Mouse (Mus musculus) left cerebral cortex, postnatal 36 days (tissue): ENCODE measurements around the gene Raf1. TPM values are rescaled to one million over a fixed set of nuclear protein-coding genes. Genes with fewer than 3 reads are reported as not detected.

ENCODE experiments used
- DNase-seq, 2 experiments: peaks; one replicate each; pipeline ENCODE4 v3.0.0; 2021 to 2022; ENCODE audit warnings: low spot score in 2 of 2, mixed read lengths in 1 of 2
- intact Hi-C: fragments of 180-260 bp; cut with DNase I; formaldehyde crosslinking; loops from one replicate; pipeline ENCODE4 v1.15.1; 2025
- total RNA-seq, 2 experiments: library from RNA; stranded (reverse); gene quantifications; 2 replicates each; pipeline ENCODE4 v1.2.3; 2021

Raf1 gene
- 10 to 100 TPM; 90.3 to 90.7 TPM for total RNA-seq

DNA sequence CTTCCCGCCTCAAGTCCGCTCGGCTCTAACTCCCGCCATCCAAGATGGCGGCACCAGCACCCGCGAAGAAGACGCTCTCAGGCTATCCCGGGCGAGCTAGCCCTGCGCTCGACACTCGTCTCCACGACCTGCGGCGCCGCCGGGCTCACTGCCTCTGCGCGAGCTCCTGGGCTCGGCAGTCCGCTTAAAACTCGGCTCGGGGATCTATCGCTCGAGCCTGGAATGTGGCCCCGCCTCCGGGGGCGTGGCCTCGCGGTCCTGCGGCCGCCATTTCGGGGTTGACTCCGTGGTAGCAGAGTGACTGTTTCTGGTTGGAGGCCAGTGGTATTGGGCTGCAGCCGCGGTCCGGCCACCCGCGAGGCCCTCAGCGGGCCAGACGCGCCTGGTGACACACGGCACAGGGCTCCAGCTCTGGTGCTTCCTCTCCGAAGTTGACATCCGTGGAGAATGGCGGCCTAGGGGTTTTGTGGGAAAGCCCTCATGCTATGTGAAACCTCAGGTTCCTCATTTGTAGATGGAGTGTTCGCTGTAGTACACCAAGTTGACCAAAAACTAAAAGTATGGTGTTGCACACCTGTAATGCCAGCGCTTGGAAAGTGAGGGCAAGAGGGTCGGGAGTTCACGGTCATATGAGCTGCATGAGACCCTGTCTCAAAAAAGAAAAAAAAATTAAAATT, at the start of gene Raf1:
Raf1 (minus strand) TSS at position 184 of the 677 bp plus-strand sequence.
- DNase-seq: peak; percentile 99
- intact Hi-C loops: loop anchor here (5.0 kb wide), 2 partner anchors 74 to 131 kb away; partner anchors contain the start of genes Mkrn2 and Rpl32

DNA sequence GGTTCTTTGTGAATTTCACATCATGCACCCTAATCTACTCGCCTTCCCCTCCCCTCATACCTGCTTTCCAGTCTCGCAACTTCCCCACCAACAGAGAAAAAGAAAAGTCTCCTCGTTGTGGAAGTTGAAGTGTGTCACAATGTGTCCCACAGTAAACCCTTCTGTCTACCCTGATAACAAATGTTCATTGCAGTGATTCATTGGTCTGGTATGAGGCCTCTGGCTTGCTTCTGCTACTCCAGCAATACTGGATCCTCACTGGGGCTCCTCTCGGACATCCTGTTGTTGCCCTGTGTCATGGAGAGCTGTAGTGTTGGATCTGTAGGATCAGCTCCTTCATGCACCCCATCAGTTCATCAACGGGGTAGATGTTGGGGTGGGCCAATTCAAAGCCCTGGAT, 45.8 kb upstream of the Raf1 start:
- intact Hi-C loops: no loop called here
- DNase-seq: no peak

DNA sequence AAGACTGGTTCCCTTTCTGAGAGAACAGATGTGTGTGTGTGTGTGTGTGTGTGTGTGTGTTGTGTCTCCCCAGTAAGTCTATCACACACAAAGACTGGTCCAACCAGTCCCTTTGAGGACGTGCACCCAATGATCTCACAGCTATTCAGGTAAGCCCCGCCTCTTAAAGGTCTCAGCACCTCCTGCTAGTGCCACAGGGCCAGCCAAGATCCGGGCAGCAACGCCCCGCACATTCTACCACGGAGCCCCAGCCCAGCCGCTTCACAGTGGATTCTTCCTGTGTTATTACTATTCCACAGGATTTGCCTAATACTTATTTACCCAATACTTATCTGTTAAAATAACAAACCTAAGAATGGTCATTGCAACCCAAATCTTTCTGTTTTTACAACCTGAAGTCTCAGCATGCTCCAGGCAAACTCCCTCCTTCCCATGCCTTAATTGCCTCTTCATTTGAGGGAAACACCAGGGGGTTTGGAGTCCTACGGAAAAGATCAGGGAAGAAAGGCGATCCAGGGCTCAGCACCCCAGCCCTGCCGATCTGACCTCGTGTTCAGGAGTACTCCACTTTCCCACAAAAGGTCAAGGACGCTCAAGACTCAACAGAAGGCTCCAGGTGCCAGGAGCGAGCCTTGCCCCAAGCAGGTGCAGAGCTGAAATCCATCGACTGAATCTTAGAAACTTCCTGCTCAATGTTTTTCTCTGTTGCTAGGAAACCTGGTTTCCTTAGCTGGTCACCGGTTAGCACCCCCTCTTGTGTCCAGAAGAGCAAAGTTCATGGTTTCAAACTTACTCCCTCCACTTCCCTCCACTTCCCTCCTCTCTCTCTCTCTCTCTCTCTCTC, 41.5 kb upstream of the Raf1 start:
- intact Hi-C loops: no loop called here
- no peak for DNase-seq

DNA sequence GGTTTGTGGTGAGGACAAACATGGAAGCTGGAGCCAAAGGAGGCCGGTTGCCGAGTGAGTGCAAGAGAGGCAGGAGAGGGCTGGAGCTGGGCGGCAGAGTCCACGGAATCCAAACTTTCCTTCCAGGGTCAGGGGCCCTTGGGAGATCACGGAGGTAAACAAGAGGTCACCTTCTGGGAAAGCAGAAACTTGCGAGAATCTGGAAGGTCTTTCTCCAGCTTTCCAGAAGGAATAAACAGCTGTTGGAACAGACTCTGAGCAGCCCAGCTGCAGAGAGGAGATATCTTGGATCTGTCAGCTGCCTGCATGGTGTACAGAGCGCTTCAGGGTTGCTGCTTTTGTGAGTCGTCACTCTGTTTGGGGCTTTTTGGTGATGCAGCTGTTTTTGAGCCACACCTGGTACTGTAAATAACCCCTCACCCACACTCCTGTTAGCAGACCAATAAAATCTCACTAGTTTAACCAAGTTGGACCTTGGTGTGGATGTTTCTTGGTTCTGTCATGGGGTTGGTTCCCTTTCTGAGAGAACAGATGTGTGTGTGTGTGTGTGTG, 40.7 kb upstream of the Raf1 start:
- no peak for DNase-seq
- intact Hi-C loops: no loop called here

DNA sequence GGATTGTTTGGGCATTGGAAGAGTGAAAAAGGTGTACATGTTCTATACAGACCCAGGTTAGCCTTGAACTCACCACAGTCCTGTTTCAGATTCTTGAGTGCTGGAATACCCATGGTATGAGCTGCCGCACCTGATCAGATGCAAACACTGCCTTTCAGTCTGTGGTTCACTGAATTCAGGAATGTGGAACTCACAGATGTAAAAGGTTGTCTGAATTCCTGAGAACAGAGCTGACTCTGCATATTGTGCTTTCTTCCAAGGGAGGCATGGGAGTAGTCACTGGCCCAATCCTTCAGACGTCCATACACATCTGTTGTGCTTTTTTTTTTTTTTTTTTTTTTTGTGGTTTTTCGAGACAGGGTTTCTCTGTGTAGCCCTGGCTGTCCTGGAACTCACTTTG, 34.8 kb upstream of the Raf1 start:
- intact Hi-C loops: no loop called here
- no peak for DNase-seq

DNA sequence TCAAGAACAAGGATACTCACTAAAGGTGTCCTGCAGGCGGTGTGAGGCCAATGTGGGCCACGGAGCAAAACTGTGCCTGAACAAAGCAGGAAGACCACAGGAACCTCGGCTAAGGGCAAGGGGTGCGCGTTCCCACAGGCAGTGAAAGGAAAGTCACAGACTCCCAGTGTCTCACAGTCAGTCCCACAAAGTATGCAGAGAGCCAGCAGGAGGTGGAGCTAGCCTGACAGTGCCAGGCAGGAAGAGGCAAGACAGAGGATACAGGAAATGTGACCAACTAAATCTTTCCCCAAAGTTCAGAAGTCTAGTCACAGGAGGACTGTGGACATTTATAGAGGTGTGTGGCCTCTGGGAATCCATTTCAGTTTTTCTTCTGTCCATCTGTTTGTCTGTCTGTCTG, 26.5 kb upstream of the Raf1 start:
- intact Hi-C loops: no loop called here
- no peak for DNase-seq

DNA sequence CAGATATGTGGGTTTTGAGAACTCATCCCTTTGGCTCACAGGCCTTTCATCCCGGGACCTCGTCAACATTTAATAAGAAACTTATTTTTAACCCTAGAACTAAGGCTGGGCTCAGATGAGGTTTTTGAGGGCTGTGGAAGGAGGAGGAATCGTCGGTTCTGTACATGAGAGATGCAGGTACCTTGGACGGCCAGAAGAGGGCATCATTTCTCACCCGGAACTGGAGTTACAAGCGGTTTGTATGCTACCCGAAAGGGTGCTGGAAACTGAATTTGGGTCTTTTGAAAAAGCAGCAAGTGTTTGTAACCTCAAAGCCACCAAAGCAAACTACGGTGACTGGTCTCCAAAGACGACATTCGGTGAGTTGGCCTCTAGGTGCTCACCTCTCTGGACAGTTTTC, 24.9 kb upstream of the Raf1 start:
- DNase-seq: no peak
- intact Hi-C loops: no loop called here

DNA sequence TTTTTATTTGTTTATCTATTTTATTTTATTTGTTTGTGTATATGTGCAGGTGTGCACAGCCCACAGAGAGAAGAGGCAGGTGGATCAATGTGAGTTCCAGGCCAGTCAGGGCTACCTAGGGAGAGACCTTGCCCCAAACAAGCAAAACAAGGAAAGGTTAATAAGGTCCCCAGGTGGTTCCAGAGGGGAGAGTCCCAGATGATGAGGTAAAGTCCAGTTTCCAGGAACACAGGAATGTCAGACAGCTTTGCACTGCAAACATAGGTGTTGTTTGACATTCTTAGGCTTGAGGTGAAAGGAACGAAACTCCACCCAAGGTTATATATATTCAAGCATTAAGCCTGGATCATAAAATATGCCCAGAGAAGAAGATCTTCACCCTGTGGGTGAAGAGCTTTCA, 24.3 kb upstream of the Raf1 start:
- DNase-seq: no peak
- intact Hi-C loops: no loop called here

DNA sequence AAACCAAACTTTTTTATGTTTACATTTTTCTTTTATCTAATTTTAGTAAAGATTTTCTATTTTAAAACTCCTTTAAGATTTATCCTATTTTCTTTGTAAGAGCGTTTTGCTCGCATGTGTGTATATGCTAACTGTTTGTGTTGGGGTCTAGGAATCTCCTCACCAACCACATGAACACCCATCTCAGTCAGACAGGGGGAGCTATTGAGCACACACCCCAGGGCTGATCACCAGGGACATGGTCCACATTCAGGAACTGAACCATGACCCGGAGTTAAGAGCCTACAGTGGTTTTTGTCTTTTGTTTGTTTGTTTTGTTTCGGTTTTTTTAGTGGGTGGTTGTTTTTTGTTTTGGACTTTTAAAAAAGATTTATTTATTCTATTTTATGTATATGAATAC, 22.3 kb upstream of the Raf1 start:
- DNase-seq: no peak
- intact Hi-C loops: no loop called here

DNA sequence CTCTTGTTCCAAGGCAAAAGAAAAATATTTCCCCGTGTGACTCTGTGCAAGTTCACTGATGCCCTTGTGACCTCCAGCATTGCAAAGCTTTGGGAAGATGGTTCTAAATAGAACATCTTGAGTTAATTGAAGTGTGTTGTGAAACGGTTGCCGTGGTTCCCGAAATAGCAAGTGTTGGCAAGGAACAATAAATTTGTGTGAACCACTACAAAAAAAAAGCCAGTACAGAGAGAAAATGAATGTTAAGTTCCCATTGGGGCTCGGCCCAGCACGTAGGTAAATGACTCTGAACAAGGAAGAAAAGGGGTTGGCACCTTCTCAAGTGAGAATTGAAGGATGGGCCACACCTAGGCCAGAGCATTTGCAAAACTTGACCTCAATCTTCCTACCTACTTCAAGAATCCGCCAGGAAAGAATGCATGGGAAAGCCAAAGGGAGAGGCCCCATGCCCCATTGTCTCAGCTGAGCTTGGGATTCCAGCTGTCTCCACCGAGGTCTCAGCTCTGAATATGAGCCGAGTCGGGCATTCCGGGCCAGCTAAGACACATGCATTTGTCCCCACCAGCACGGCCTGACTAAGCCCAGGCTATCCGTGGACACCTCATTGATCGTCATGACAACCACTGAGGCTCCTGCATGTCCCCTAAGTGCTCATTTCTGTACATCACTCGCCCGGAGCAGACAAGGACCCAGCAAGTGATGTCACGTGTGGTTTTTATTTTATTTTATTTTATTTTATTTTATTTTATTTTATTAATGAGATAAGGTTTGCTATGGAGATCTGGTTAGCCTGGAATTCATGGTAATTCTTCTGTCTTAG, 21.5 kb upstream of the Raf1 start:
- intact Hi-C loops: no loop called here
- no peak for DNase-seq

DNA sequence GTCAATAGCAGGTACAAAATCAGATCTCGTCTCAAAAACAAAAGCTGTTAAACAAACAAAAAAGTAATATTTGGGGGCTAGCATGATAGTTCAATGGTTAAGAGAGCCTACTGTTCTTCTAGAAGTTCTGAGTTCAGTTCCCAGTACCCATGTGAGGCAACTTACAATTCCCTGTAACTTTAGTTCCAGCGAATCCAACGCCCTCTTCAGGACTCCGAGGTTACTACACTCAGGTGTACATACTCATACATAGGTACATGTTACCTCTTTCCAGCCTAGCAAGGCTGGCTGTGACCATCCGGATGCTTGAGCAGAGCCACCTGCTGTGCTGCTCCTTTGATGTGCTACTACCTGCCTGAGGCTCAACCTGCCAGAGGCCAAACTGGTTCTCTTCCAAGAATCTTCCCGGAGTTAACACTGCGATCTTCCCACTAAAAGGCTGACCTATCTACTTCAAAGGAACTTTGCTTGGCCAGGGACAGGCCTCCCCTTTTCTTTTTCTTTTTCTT, 20.3 kb upstream of the Raf1 start:
- intact Hi-C loops: no loop called here
- no peak for DNase-seq

DNA sequence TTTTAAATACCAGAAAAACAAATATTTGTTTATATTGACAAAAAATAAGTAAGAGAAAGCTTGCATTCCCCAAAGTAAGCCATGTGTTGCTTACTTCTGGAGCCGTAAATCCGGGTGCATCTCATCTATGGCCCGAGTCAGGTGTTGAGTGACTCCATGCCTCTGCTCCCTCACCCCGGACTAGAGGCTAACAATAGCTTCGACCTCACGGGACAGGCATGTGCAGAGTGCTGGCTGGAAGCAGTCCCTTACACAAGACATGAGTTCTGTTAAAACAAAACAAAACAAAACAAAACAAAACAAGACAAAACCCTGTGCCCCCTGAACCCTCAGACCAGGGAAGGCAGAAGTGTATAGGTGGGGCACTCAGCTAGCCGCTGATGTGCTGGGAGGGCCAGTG, 18.7 kb upstream of the Raf1 start:
- intact Hi-C loops: no loop called here
- DNase-seq: no peak

DNA sequence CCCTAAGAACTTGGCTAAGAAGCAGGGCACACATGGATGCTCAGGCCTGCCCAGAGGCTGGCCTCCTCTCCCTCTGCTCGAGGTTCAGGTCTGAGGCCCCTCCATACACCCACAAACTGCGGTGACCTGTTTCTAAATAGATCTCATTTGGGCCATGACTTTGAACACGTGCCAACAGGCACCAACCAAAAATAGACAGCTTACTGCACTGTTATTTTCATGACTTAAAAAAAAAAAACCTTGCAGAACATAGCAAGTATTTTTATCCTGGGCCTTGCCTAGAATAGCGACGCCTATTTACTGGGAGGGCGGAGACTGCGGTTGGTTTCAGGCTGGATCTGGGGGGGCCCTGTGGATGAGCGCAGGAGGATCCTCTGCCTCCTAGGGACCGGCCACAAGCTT, 18.0 kb upstream of the Raf1 start:
- intact Hi-C loops: no loop called here
- DNase-seq: peak; percentile 46 to 48

DNA sequence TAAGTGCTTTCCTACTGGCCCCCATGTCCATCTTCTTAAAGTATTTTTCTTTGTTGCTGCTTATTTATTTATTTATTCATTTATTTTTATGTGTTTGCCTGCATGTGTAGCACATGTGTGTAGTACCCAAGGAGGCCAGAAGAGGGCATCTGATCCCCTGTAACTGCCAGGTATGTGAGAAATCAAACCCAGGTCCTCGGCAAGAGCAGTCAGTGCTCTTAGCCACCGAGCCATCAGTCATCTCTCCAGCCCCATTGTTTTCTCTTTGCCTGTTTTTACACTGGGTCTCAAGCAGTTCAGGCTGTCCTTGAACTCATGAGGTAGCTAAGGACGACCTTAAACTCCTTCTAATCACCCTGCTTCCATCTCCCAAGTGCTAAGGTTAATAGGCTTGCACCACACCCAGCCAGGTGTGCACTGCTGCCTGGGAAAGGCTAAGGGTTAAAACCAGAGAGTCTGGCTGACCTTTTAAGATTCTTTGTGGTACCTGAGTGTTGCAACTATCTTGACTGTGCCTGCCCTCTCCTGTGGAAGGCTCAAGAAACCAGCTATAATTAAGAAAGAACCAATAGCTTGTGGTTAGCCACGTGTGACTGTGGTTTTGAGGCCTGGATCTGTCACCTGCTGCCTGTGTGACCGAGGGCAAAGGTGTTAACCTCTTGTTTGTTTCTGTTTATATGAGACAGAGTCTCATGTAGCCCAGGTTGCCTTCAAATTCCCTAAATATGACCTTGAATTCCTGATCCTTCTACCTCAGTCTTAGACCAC, 16.7 kb upstream of the Raf1 start:
- intact Hi-C loops: no loop called here
- no peak for DNase-seq

DNA sequence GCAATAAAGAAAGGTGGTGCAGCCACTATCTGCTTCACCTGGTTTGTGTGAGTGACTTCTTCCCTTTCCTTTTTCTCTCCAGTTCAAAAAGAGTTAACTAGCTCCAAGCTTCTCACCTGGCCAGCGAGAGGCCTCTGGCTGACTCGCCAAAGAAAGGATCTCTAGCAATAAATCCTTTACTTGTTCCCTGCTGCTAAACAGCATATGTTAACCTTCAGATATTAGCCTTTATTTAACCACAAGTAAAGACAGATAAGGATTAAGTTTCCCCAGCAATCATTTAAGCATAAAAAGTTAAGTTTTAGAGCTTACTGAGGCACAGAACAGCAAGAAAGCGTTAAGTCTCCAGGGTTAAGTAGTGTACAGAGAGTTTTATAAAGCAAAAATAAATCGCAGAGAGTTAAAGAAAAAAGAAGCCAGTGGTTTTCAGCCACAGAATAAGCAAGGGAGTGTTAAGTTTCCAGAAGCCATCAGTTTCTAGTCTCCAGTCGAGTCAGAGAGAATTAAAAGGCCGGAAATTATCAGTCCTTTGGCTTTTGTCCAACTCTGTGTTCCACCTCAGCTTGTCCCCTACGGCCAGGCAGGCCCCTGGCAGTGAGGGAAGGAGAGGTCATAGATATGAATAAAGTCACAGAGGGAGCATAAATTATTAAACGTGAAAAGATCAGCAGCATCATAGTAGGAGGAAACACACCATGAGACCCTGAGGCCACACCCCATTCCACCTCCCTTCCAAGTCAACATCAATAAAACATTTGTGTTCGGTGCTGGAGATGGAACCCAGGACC, 15.9 kb upstream of the Raf1 start:
- intact Hi-C loops: no loop called here
- no peak for DNase-seq

DNA sequence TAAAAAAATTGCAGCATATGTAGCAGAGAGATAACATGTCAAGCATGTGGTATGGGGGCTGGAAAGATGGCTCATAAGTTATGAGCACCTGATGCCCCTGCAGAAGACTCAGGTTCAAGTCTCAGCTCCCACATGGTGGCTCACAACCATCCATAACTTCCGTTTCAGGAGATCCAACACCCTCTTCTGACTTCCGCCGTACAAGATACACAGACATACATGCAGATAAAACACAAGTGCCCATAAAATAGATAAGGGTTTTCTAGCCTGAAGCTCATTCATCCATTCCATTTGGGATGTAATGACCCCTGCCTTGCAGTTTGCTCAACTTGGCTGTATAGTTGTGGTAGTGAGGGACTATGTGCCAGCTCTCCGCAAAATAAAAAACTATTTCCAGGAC, 13.7 kb upstream of the Raf1 start:
- intact Hi-C loops: no loop called here
- no peak for DNase-seq

DNA sequence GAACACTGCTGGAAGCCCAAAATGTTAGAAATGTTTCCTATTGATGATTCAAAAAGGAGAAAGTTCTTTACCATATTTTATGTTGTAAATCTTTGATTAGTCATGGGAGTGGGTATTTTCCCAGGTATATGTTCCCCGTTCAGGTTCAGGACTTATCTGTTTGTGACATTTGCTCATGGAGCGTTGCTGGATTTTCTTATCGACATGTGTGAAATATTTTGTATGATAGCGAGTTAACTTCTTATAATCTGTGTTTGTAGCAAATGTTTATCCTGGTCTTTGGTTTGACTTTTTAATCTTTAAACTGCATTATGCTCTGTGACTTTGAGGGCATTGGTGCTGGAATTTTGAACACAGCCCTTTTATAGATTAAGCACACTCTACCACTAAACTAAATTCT, 12.2 kb upstream of the Raf1 start:
- no peak for DNase-seq
- intact Hi-C loops: no loop called here

DNA sequence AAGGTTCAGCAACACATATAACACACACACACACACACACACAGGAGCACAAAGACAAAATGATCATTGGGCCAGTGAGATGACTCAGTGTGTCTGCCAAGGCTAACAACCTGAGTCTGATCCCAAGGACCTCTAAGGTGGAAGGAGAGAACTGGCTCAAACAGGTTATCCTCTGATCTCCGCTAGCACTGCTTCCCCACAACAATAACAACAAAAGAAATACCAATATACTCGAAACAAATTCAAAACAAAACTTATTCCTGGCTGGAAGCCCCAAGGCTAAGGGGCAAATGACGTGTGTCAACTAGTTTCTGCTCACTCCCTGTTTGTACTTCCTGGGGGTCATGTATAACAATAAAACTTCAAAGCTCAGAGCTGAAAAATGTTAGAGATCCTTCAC, 11.3 kb upstream of the Raf1 start:
- intact Hi-C loops: no loop called here
- DNase-seq: no peak
